Mouse (Mus musculus) G1E (cell line): ENCODE data around the gene Coq6. TPM values are rescaled to one million over a fixed set of nuclear protein-coding genes. Genes with fewer than 3 reads are reported as not detected.
"Not testable (repeated sequence)": the region's sequence is repeated elsewhere in the genome, so short reads cannot be mapped to it uniquely, and the experiment has no call there.

ENCODE experiments used
- ATAC-seq: 2 replicates; pipeline ENCODE4 v1.8.0; 2016; ENCODE audit warnings: mild to moderate bottlenecking; ENCODE audit not compliant: insufficient number of reproducible peaks, poor library complexity, low FRiP score, severe bottlenecking; ENCODE audit errors: extremely low read depth
- DNase-seq: peaks from one replicate; pipeline ENCODE4 v3.0.0; 2012; ENCODE audit warnings: low spot score
- H3K27me3 ChIP-seq: 2 replicates; pipeline ENCODE4 v1.6.1; 2012; ENCODE audit warnings: mild to moderate bottlenecking, low read length, inconsistent platforms; ENCODE audit not compliant: insufficient read depth
- H3K36me3 ChIP-seq: replicated peaks from 2 replicates; pipeline ENCODE3; 2012; ENCODE audit warnings: mild to moderate bottlenecking, inconsistent platforms
- H3K4me1 ChIP-seq: 2 replicates; pipeline ENCODE4 v1.6.1; 2012; ENCODE audit warnings: low read depth, low read length, inconsistent platforms, mixed read lengths; ENCODE audit not compliant: insufficient read depth
- H3K4me3 ChIP-seq: 2 replicates; pipeline ENCODE4 v1.5.1; 2012; ENCODE audit warnings: low read depth, mild to moderate bottlenecking, inconsistent platforms, low read length, moderate library complexity, mixed read lengths
- H3K9me3 ChIP-seq: replicated peaks from 2 replicates; pipeline ENCODE4 v1.6.1; 2012; ENCODE audit warnings: inconsistent platforms
- CTCF ChIP-seq: IDR thresholded peaks from 2 replicates; pipeline ENCODE4 v1.5.1; 2012; ENCODE audit warnings: low read depth, low read length, inconsistent platforms, mixed read lengths
- GATA1 ChIP-seq: IDR thresholded peaks from 2 replicates; pipeline ENCODE4 v1.6.1; 2012; ENCODE audit warnings: borderline replicate concordance, low read length, inconsistent platforms, mixed read lengths
- GATA2 ChIP-seq: IDR thresholded peaks from 2 replicates; pipeline ENCODE4 v1.6.1; 2012; ENCODE audit warnings: low read depth, low read length, inconsistent platforms, borderline replicate concordance
- POLR2AphosphoS5 ChIP-seq: IDR thresholded peaks from 2 replicates; pipeline ENCODE4 v1.6.1; 2012; ENCODE audit warnings: low read depth, low read length, inconsistent platforms; ENCODE audit not compliant: insufficient replicate concordance
- TAL1 ChIP-seq: conservative IDR thresholded peaks from 2 replicates; pipeline ENCODE4 v1.6.1; 2012; ENCODE audit warnings: low read depth, low read length, inconsistent platforms, mixed read lengths
- polyA plus RNA-seq: library from polyadenylated mRNA; stranded (reverse); fragments of >175 nt; gene quantifications from 2 replicates; pipeline ENCODE4 v1.2.3, GENCODE M21; 2012
- total RNA-seq, 2 experiments: library from RNA; stranded (forward) in 1 of 2; stranded (reverse) in 1 of 2; fragments of 200-1000 nt in 1 of 2; fragments of >200 nt in 1 of 2; fragmentation: Nextera tagmentation in 1 of 2; gene quantifications; 2 replicates each; pipeline ENCODE4 v1.2.3; 2014 to 2017

The Coq6 gene
- total and polyA plus RNA-seq, 3 experiments = 20.7 to 27.5 (median 20.7) TPM

GRCm38 (mm10) chr12:84347192-84347591 lies 14.3 kb upstream of the Coq6 start:
- Histone ChIP-seq H3K27me3 (no peaks in the 10 kb centered on the region), H3K4me1 (no peaks in the 10 kb centered on the region), H3K9me3 (no peaks in the 10 kb centered on the region), H3K36me3 (peaks cover 71% of the 10 kb centered on the region), H3K4me3 (no peak overlapping the region)
- DNase-seq (peak; percentile 48), ATAC-seq (peak; percentile 73)
- no peak for TF ChIP-seq POLR2AphosphoS5
- peak; percentile 48; the same call in 1 of the 2 replicates for TF ChIP-seq CTCF

GRCm38 (mm10) chr12:84358699-84359098 lies 2.8 kb upstream of the Coq6 start:
- DNase-seq, H3K27me3 ChIP-seq, H3K9me3 ChIP-seq, H3K4me3 ChIP-seq, ATAC-seq: not testable (repeated sequence)
- Histone ChIP-seq H3K36me3 (peaks cover 32% of the 10 kb centered on the region), H3K4me1 (peaks cover 47% of the 10 kb centered on the region)
- TF ChIP-seq TAL1 = 0 out of 2 replicates have a peak, but pooled peaks have one; percentile 20

GRCm38 (mm10) chr12:84362872-84363271 lies 1.4 kb downstream of the Coq6 start:
- Histone ChIP-seq H3K4me3 (peak overlapping the region; percentile 80), H3K9me3 (no peaks in the 10 kb centered on the region), H3K27me3 (no peaks in the 10 kb centered on the region), H3K36me3 (peaks cover 31% of the 10 kb centered on the region), H3K4me1 (peaks cover 65% of the 10 kb centered on the region)
- TF ChIP-seq CTCF = no peak
- TF ChIP-seq POLR2AphosphoS5 = no peak
- no peak for TF ChIP-seq GATA2
- TF ChIP-seq TAL1 = no peak
- TF ChIP-seq GATA1 = no peak
- ATAC-seq = no peak
- DNase-seq = no peak

- no peak for DNase-seq
- Histone ChIP-seq H3K4me1 (peaks cover 53% of the 10 kb centered on the region), H3K4me3 (peak overlapping the region; percentile 34; the same call in 1 of the 2 replicates), H3K36me3 (peaks cover 45% of the 10 kb centered on the region), H3K9me3 (no peaks in the 10 kb centered on the region), H3K27me3 (no peaks in the 10 kb centered on the region)
- TF ChIP-seq CTCF = no peak
- no peak for TF ChIP-seq TAL1
- no peak for TF ChIP-seq POLR2AphosphoS5
- no peak for TF ChIP-seq GATA1
- TF ChIP-seq GATA2 = no peak
- ATAC-seq = no peak
Observed at GRCm38 (mm10) chr12:84364291-84364690, 2.8 kb downstream of the Coq6 start.

GRCm38 (mm10) chr12:84365137-84365536 lies 3.7 kb downstream of the Coq6 start:
- DNase-seq = no peak
- no peak for TF ChIP-seq POLR2AphosphoS5
- TF ChIP-seq TAL1 = no peak
- no peak for TF ChIP-seq GATA2
- TF ChIP-seq CTCF = no peak
- no peak for TF ChIP-seq GATA1
- peaks cover 53% of the 10 kb centered on the region for H3K36me3 ChIP-seq
- H3K4me3 ChIP-seq = no peak overlapping the region
- no peaks in the 10 kb centered on the region for H3K9me3 ChIP-seq
- no peak for ATAC-seq
- no peaks in the 10 kb centered on the region for H3K27me3 ChIP-seq
- H3K4me1 ChIP-seq = peaks cover 46% of the 10 kb centered on the region

GRCm38 (mm10) chr12:84366971-84367370 lies 5.5 kb downstream of the Coq6 start:
- no peak for DNase-seq
- TF ChIP-seq TAL1 = no peak
- Histone ChIP-seq H3K36me3 (peaks cover 72% of the 10 kb centered on the region), H3K4me1 (peaks cover 33% of the 10 kb centered on the region), H3K4me3 (no peak overlapping the region), H3K27me3 (no peaks in the 10 kb centered on the region), H3K9me3 (no peaks in the 10 kb centered on the region)
- no peak for ATAC-seq

- H3K4me3 ChIP-seq = no peak overlapping the region
- no peaks in the 10 kb centered on the region for H3K27me3 ChIP-seq
- ATAC-seq = no peak
- TF ChIP-seq POLR2AphosphoS5 (no peak), GATA1 (no peak), CTCF (no peak), TAL1 (no peak), GATA2 (no peak)
- H3K9me3 ChIP-seq = no peaks in the 10 kb centered on the region
- H3K36me3 ChIP-seq = peaks cover 95% of the 10 kb centered on the region
- DNase-seq = no peak
- H3K4me1 ChIP-seq = peaks cover 4% of the 10 kb centered on the region
Observed at GRCm38 (mm10) chr12:84371647-84372046, 10.2 kb downstream of the Coq6 start.
